ENCODE assay signal across 13 mouse cellular contexts in the genomic region with DNA sequence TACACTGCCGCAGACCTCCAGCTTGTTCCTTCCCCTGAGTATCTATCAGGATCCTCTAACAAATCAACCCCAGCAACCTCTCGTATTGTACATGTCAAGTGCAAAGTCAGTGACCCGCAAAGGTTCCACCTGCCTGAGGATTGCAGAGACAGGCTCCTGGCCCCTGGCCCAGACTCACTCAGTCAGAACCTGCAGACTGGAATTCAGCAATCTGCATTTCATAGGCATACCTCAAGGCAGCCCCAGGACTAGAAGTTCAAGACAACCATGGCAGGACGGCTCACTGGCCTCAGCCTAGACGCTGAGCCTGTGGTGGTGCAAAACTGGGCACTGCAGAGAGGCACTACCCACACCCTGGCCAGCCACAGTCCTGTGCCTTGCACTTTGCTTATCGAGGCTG.
DNase-seq lines count a peak whose midpoint lies in the region; ATAC-seq lines count a peak whose summit lies in the region.
"Had no signal": no experiment of that assay in that cellular context is flagged by ENCODE, and none has a peak within 500 bp of the region (broad histone marks: within the 10 kb centered on the region; RNA-seq: fewer than 3 reads in every experiment).

No protein-coding gene starts in this region.

- H3K27me3 ChIP-seq in kidney, embryonic 15.5 days: 0 out of 2 replicates have a peak, but pooled peaks cover 3% of the 10 kb centered on the region
- H3K27me3 ChIP-seq: heart, embryonic 13.5 days had no signal

- H3K4me3 ChIP-seq in kidney, embryonic 15.5 days (replicated peaks): no peak overlapping the region
- H3K4me3 ChIP-seq: heart, embryonic 13.5 days; neural tube, embryonic 13.5 days had no signal

- no peaks in the 10 kb centered on the region for H3K9me3 ChIP-seq in kidney, embryonic 15.5 days (replicated peaks)
- H3K9me3 ChIP-seq: heart, embryonic 13.5 days; neural tube, embryonic 13.5 days had no signal

- H3K9ac ChIP-seq in kidney, embryonic 15.5 days: no peak overlapping the region
- H3K9ac ChIP-seq: heart, embryonic 13.5 days; neural tube, embryonic 13.5 days had no signal

- peak; percentile 82 for ATAC-seq in kidney, embryonic 15.5 days (replicated peaks; ENCODE audit: low FRiP score)
- ATAC-seq: lung, postnatal 0 days had no signal

- peaks cover 62% of the 10 kb centered on the region for H3K4me1 ChIP-seq in kidney, embryonic 15.5 days

- intact Hi-C loops in left cerebral cortex, postnatal 4 days (cut with DNase I): no loop called here

- H3K36me3 ChIP-seq in kidney, embryonic 15.5 days: no peaks in the 10 kb centered on the region
- H3K36me3 ChIP-seq: heart, embryonic 13.5 days; neural tube, embryonic 13.5 days had no signal

- DNase-seq in left cerebral cortex, postnatal 4 days: peak; percentile 41
- DNase-seq in left cerebral cortex, adult 18-20 months (ENCODE audit: low spot score in 2 of 2): no peak
- peak; percentile 96 for DNase-seq in kidney, adult 11 months
- peak; percentile 72 to 85 for DNase-seq in kidney, postnatal 4 days
- DNase-seq in lung, postnatal 10 days: no peak
- no peak for DNase-seq in adrenal gland, postnatal 4 days (ENCODE audit: low spot score in 2 of 2)
- DNase-seq: adrenal gland, postnatal 36 days; midbrain, embryonic 14.5 days; thymus, postnatal 36 days had no signal

- WGBS in kidney, embryonic 15.5 days: 42% methylated on average over 6 of the region's 6 CpGs

- H3K27ac ChIP-seq in kidney, embryonic 15.5 days: peak overlapping the region; percentile 80
- H3K27ac ChIP-seq: heart, embryonic 13.5 days; neural tube, embryonic 13.5 days had no signal

- H3K4me2 ChIP-seq in kidney, embryonic 15.5 days: 0 out of 2 replicates have a peak overlapping the region, but pooled peaks have one; percentile 12
- H3K4me2 ChIP-seq: heart, embryonic 13.5 days; neural tube, embryonic 13.5 days had no signal

Comparison
In these comparisons a context has a peak if more than half of its experiments do, and no peak if none do; other contexts are left out.
1. DNase-seq: peak in left cerebral cortex, postnatal 4 days (single experiment), kidney, adult 11 months (single experiment) and kidney, postnatal 4 days (2 of 2); none in left cerebral cortex, adult 18-20 months (0 of 2), lung, postnatal 10 days (single experiment) and adrenal gland, postnatal 4 days (0 of 2).